Mouse (Mus musculus): ENCODE results near the gene Mst1.
A peak's percentile ranks its signal among the peaks of the same experiment; 100 is the strongest.

Gene Mst1

GRCm38 (mm10) chr9:108099619-108100018 is 19.4 kb downstream of the Mst1 start:
- peak in 1 of 2 experiments; percentile 60 for DNase-seq

- DNase-seq = peak; percentile 45 to 71
Observed at GRCm38 (mm10) chr9:108104766-108105548, 24.7 kb downstream of the Mst1 start.

GRCm38 (mm10) chr9:108105549-108105863 is 25.3 kb downstream of the Mst1 start:
- no peak for DNase-seq

GRCm38 (mm10) chr9:108106090-108106489 is 25.9 kb downstream of the Mst1 start:
- no peak for DNase-seq

GRCm38 (mm10) chr9:108107867-108108266 is 27.6 kb downstream of the Mst1 start:
- DNase-seq = no peak

- DNase-seq = no peak
Observed at GRCm38 (mm10) chr9:108110160-108110559, 29.9 kb downstream of the Mst1 start.

- no peak for DNase-seq
Observed at GRCm38 (mm10) chr9:108111101-108111592, 30.9 kb downstream of the Mst1 start.

- DNase-seq = peak in 1 of 2 experiments; percentile 57
Observed at GRCm38 (mm10) chr9:108111593-108112121, 31.4 kb downstream of the Mst1 start.

GRCm38 (mm10) chr9:108112719-108113340 is 32.6 kb downstream of the Mst1 start:
- DNase-seq = peak; percentile 81 to 86

- DNase-seq = peak in 1 of 2 experiments; percentile 49
Observed at GRCm38 (mm10) chr9:108115290-108116077, 35.2 kb downstream of the Mst1 start.

- DNase-seq = no peak
Observed at GRCm38 (mm10) chr9:108117143-108117542, 36.9 kb downstream of the Mst1 start.

GRCm38 (mm10) chr9:108119891-108120411 is 39.7 kb downstream of the Mst1 start:
- DNase-seq = peak; percentile 49 to 52

- DNase-seq = no peak
Observed at GRCm38 (mm10) chr9:108120671-108121070, 40.4 kb downstream of the Mst1 start.

- no peak for DNase-seq
Observed at GRCm38 (mm10) chr9:108121170-108121969, 41.1 kb downstream of the Mst1 start.

- no peak for DNase-seq
Observed at GRCm38 (mm10) chr9:108123916-108124315, 43.7 kb downstream of the Mst1 start.

- DNase-seq = peak in 1 of 2 experiments; percentile 43
Observed at GRCm38 (mm10) chr9:108125731-108126130, 45.5 kb downstream of the Mst1 start.

- DNase-seq = no peak
Observed at GRCm38 (mm10) chr9:108126436-108127180, 46.4 kb downstream of the Mst1 start.

GRCm38 (mm10) chr9:108128248-108128647 is 48.0 kb downstream of the Mst1 start:
- DNase-seq = peak; percentile 55 to 58

- DNase-seq = peak; percentile 61 to 74
Observed at GRCm38 (mm10) chr9:108129042-108129948, 49.1 kb downstream of the Mst1 start.

GRCm38 (mm10) chr9:108131502-108131901 is 51.3 kb downstream of the Mst1 start:
- no peak for DNase-seq
